Mouse (Mus musculus): ENCODE measurements at regions not wholly inside any gene's neighbourhood (a gene's known extent, or its start where the extent isn't known, plus 50 kb on each side); places are given as distances from the start of the nearest gene placed in this dataset.

- ATAC-seq: 0 out of 2 replicates have a peak, but pooled peaks have one; percentile 34
These were observed 214.4 kb upstream of the Foxq1 start for GRCm38 (mm10) chr13:31341282-31342100.

GRCm38 (mm10) chr13:31346205-31346604 is 209.7 kb upstream of the Foxq1 start:
- WGBS: 46% methylated on average over 1 of the region's 1 CpGs
- H3K36me3 ChIP-seq (ENCODE audit: insufficient read depth): no peaks in the 10 kb centered on the region
- no peaks in the 10 kb centered on the region for H3K4me1 ChIP-seq (ENCODE audit: insufficient read depth)
- TF ChIP-seq CTCF (IDR thresholded peaks at IDR 0.05; ENCODE audit: low read depth): no peak
- no peaks in the 10 kb centered on the region for H3K27me3 ChIP-seq (ENCODE audit: insufficient read depth, low read length)
- H3K4me2 ChIP-seq (ENCODE audit: low read depth): no peak overlapping the region
- ATAC-seq (no peak), DNase-seq (no peak)
- H3K27ac ChIP-seq (ENCODE audit: low read depth, low read length): no peak overlapping the region
- H3K9me3 ChIP-seq (ENCODE audit: low read length): 0 out of 2 replicates have a peak, but pooled peaks cover 3% of the 10 kb centered on the region
- H3K9ac ChIP-seq: no peak overlapping the region
- H3K4me3 ChIP-seq (ENCODE audit: low read depth, low read length): no peak overlapping the region

More at GRCm38 (mm10) chr13:31341282-31342100, 214.4 kb upstream of the Foxq1 start:
- H3K4me1 ChIP-seq (ENCODE audit: insufficient read depth): no peaks in the 10 kb centered on the region
- no peak overlapping the region for H3K4me3 ChIP-seq (ENCODE audit: low read depth, low read length)
- H3K9ac ChIP-seq: no peak overlapping the region
- no peak for TF ChIP-seq CTCF (IDR thresholded peaks at IDR 0.05; ENCODE audit: low read depth)
- H3K4me2 ChIP-seq (ENCODE audit: low read depth): no peak overlapping the region
- no peaks in the 10 kb centered on the region for H3K27me3 ChIP-seq (ENCODE audit: insufficient read depth, low read length)
- H3K36me3 ChIP-seq (ENCODE audit: insufficient read depth): no peaks in the 10 kb centered on the region
- H3K27ac ChIP-seq (ENCODE audit: low read depth, low read length): no peak overlapping the region
- 0 out of 2 replicates have a peak, but pooled peaks cover 3% of the 10 kb centered on the region for H3K9me3 ChIP-seq (ENCODE audit: low read length)
- no peak for DNase-seq
- 78% methylated on average over 15 of the region's 15 CpGs for WGBS

- ATAC-seq (no peak), DNase-seq (no peak)
- Histone ChIP-seq H3K4me1 (ENCODE audit: insufficient read depth) (no peaks in the 10 kb centered on the region), H3K27ac (ENCODE audit: low read depth, low read length) (no peak overlapping the region), H3K27me3 (ENCODE audit: insufficient read depth, low read length) (no peaks in the 10 kb centered on the region), H3K9me3 (ENCODE audit: low read length) (0 out of 2 replicates have a peak, but pooled peaks cover 3% of the 10 kb centered on the region), H3K4me3 (ENCODE audit: low read depth, low read length) (no peak overlapping the region), H3K9ac (no peak overlapping the region), H3K4me2 (ENCODE audit: low read depth) (no peak overlapping the region), H3K36me3 (ENCODE audit: insufficient read depth) (no peaks in the 10 kb centered on the region)
- WGBS: 83% methylated on average over 2 of the region's 2 CpGs
- no peak for TF ChIP-seq CTCF (IDR thresholded peaks at IDR 0.05; ENCODE audit: low read depth)
These were observed 208.9 kb upstream of the Foxq1 start for GRCm38 (mm10) chr13:31347000-31347399.

- DNase-seq (no peak), ATAC-seq (no peak)
- Histone ChIP-seq H3K4me3 (ENCODE audit: low read depth, low read length) (no peak overlapping the region), H3K4me2 (ENCODE audit: low read depth) (no peak overlapping the region), H3K36me3 (ENCODE audit: insufficient read depth) (no peaks in the 10 kb centered on the region), H3K27ac (ENCODE audit: low read depth, low read length) (no peak overlapping the region), H3K27me3 (ENCODE audit: insufficient read depth, low read length) (no peaks in the 10 kb centered on the region), H3K4me1 (ENCODE audit: insufficient read depth) (no peaks in the 10 kb centered on the region), H3K9me3 (ENCODE audit: low read length) (0 out of 2 replicates have a peak, but pooled peaks cover 3% of the 10 kb centered on the region), H3K9ac (no peak overlapping the region)
- TF ChIP-seq CTCF (IDR thresholded peaks at IDR 0.05; ENCODE audit: low read depth): no peak
- WGBS: 64% methylated on average over 2 of the region's 2 CpGs
These were observed 206.3 kb upstream of the Foxq1 start for GRCm38 (mm10) chr13:31349671-31350070.

GRCm38 (mm10) chr13:31351481-31351880 is 204.5 kb upstream of the Foxq1 start:
- Histone ChIP-seq H3K9me3 (ENCODE audit: low read length) (no peaks in the 10 kb centered on the region), H3K4me3 (ENCODE audit: low read depth, low read length) (no peak overlapping the region), H3K27me3 (ENCODE audit: insufficient read depth, low read length) (no peaks in the 10 kb centered on the region), H3K4me1 (ENCODE audit: insufficient read depth) (no peaks in the 10 kb centered on the region), H3K9ac (no peak overlapping the region), H3K4me2 (ENCODE audit: low read depth) (no peak overlapping the region), H3K27ac (ENCODE audit: low read depth, low read length) (no peak overlapping the region), H3K36me3 (ENCODE audit: insufficient read depth) (no peaks in the 10 kb centered on the region)
- no peak for TF ChIP-seq CTCF (IDR thresholded peaks at IDR 0.05; ENCODE audit: low read depth)
- ATAC-seq: no peak
- no peak for DNase-seq

- H3K27me3 ChIP-seq (ENCODE audit: insufficient read depth, low read length): no peaks in the 10 kb centered on the region
- no peak overlapping the region for H3K27ac ChIP-seq (ENCODE audit: low read depth, low read length)
- DNase-seq: no peak
- no peak overlapping the region for H3K4me3 ChIP-seq (ENCODE audit: low read depth, low read length)
- 76% methylated on average over 5 of the region's 5 CpGs for WGBS
- H3K4me1 ChIP-seq (ENCODE audit: insufficient read depth): no peaks in the 10 kb centered on the region
- no peaks in the 10 kb centered on the region for H3K36me3 ChIP-seq (ENCODE audit: insufficient read depth)
- TF ChIP-seq CTCF (IDR thresholded peaks at IDR 0.05; ENCODE audit: low read depth): peak; percentile 36
- H3K9me3 ChIP-seq (ENCODE audit: low read length): no peaks in the 10 kb centered on the region
- ATAC-seq: no peak
- H3K4me2 ChIP-seq (ENCODE audit: low read depth): no peak overlapping the region
- H3K9ac ChIP-seq: no peak overlapping the region
These were observed 203.1 kb upstream of the Foxq1 start for GRCm38 (mm10) chr13:31352825-31353224.

DNA sequence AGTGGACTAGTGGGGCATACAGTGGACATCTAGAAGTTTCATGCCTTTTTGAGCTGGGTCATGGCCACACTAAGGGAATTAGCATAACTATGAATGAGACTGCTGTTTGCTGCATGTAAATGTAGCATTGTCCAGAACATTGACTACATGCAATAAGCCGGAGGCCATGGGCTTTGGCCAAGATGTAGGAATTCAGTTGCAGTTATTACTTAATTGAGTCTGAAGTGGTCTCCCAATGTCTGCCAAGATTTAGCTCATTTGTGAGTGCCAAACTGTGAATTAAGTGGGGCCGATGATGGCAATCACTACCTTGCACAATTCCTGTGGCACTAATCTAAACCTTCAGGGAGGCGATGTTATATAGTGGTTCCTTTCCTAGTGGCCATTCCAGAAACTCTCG is 196.6 kb upstream of the Foxq1 start:
- Histone ChIP-seq H3K4me2 (ENCODE audit: low read depth) (no peak overlapping the region), H3K27ac (ENCODE audit: low read depth, low read length) (no peak overlapping the region), H3K36me3 (ENCODE audit: insufficient read depth) (no peaks in the 10 kb centered on the region), H3K9me3 (ENCODE audit: low read length) (no peaks in the 10 kb centered on the region), H3K4me3 (ENCODE audit: low read depth, low read length) (no peak overlapping the region), H3K9ac (no peak overlapping the region), H3K27me3 (ENCODE audit: insufficient read depth, low read length) (no peaks in the 10 kb centered on the region), H3K4me1 (ENCODE audit: insufficient read depth) (no peaks in the 10 kb centered on the region)
- ATAC-seq (no peak), DNase-seq (no peak)
- 56% methylated on average over 4 of the region's 4 CpGs for WGBS
- TF ChIP-seq CTCF (IDR thresholded peaks at IDR 0.05; ENCODE audit: low read depth): no peak
